Mouse (Mus musculus): Measurements from ENCODE around the gene Eif2b5.

Eif2b5 gene

DNA sequence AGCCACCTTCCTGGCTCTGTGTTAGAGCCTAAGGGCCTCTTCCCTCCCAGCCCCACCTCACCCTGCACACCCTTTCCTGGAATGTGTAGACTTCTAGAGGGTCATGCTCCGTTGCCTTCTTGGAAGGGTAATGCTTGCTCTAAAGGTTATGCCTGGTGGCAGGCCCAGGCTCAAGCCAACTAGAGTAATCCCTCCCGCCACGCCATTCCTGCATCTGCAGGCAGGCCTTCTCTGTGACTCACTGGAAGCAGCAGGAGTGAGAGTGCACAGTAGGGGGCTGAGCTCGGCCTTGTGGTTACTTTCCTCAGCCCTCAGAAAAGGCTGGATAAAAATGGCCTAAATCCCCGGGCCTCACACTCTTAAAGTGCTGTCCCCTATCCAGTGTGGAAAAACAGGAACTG is 38.5 kb downstream of the Eif2b5 start:
- DNase-seq (ENCODE audit: low spot score in 2 of 2), result no peak

DNA sequence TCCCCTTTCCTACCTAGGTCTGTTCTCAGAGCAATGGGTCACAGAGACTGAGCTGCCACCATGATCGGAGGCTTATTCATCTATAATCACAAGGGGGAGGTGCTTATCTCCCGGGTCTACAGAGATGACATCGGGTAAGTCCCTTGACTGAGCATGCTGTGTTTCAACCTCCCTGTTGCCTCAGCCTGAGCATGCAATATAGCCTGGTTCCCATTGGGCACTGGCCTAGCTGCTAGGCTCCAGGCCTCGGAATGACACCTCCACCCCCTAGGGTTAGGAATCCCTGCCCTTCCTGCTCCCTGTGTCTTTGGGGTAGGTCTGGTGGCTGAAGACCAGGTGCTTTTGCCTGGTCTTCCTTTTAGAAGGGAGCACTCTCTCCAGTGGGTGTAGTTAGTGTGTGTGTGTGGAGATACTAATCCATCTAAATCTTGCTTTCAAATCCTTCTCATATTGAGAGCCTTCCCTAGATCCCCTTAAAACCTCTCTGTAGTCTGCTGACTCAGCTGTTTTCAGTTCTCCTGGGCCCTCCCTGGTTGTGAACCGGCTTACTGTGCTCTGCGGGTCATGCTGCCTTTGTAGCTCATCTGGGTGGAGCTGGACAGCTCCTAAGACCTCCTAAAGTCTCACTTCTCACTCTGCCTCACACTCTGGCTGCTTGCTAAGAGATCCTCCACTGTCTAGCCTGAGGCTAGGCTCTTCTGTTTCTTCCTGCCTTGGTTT is 39.1 kb downstream of the Eif2b5 start:
- no peak for DNase-seq (ENCODE audit: low spot score in 2 of 2)

DNA sequence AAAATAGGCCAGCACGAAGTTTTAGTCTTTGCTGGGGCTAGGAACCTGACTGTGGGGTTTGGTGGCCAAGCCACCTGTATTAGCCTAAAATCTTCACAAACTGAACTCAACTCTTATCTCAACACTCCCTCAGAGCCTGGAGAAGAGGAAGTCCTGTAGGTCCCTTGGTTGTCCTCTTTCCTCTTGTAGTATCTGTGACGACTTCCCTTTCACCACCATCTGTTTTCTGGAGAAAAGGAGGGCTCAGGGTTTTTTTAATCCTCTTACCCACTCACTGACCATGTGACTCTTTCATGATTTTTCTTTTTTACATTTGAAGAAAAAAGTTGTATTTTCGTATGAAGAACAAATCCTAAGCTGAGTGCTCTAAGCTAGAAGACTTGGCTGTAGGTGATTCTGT is 41.0 kb downstream of the Eif2b5 start:
- DNase-seq (ENCODE audit: low spot score in 2 of 2), result no peak

DNA sequence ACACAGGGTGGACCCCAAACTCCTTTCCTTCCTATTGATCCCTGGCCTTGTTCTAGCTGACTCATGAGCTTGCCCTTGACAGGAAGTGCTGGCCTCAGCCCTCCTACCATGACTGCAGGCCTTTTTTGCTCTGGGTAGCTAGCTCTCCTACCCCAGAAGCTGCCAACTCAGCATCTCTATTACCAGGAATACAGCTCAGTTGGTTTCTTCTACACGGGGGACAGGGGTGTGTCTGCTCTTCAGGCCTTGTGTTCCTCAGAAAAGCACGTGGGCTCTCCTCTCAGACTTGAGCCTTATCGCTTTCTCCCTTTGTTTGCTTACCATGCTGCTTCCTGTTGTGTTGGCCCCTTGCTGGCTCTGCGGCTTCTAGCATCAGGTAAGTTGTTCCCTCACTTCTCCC is 41.8 kb downstream of the Eif2b5 start:
- DNase-seq (ENCODE audit: low spot score in 2 of 2), result no peak

DNA sequence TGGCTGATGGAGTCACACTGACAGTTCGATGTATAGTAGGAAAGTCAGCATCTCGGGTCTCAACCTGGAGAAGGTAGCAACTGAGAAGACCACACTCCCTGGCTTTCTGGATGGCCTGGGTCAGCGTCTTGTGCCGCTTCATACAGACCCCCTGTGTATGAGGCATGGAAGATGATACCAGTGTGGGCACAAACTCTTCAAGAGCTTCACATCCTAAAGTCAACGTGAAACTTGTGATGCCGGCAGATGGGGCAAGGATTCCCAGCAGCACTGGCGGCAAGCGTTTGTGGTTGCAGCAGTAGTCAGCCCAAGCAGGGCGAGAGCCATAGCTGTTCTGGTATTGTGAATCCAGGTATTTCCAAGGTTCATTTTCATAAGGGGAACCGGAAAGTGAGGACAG is 47.1 kb downstream of the Eif2b5 start:
- no peak for DNase-seq (ENCODE audit: low spot score in 2 of 2)

DNA sequence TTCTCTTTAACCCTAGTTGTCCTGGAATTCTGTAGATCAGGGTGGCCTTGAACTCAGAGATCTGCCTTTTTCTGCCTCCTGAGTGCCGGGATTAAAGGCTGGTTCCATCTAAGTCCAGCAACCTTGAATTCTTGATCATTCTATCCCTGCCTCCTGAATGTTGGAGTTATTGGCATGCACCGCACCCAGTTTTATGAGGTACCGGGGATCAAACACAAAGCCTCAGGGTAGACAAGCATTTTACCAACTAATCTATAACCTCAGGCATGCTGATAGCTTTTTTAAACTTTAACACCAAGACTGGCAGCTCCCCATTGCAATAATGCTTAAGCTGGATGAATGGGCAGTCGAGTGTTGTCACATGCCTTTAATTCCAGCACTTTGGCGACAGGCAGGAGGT is 48.8 kb downstream of the Eif2b5 start:
- no peak for DNase-seq (ENCODE audit: low spot score in 2 of 2)

DNA sequence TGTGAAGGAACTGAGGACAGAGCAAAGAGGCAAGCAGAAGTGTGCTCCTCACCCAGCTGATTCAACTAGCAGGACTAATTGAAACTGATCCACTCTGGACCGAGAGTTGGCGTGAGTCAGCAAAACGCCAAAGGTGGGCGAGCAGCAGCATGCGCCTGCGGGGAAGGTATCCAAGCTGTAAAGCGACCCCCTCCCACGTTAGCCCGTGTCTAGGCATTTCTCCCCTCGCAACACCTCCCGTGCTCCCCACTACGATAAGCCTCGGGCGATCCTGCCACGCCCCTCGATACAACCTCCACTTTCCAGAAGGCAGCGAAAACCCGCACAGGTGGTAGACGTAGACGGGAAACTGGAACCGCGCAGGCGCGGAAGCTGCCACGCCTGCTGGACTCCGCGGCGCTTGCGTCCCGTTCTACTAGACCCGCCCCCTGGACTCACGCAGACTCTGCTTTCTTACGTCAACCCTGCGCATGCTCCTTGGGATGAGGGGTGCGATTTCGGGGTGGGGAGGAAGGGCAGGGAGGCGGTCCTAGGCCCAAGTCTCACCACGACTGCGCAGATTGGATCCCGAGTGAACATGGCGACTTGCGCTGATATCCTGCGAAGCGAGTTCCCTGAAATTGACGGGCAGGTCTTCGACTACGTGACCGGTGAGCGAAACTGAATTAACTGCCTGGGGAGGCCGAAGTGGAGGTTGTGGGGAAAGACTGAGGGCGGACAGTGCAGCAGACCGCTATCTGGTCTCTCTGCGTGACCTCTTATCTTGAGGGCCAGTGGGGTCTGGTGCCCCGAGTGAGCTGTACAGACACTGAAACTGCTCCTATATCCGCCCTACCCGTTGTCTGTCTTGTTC is 49.7 kb downstream of the Eif2b5 start, which contains the start of gene Abcf3:
Abcf3 (plus strand) TSS at position 482 of the 853 bp plus-strand sequence.
- peak; percentile 98 to 99 for DNase-seq (ENCODE audit: low spot score in 2 of 2)

DNA sequence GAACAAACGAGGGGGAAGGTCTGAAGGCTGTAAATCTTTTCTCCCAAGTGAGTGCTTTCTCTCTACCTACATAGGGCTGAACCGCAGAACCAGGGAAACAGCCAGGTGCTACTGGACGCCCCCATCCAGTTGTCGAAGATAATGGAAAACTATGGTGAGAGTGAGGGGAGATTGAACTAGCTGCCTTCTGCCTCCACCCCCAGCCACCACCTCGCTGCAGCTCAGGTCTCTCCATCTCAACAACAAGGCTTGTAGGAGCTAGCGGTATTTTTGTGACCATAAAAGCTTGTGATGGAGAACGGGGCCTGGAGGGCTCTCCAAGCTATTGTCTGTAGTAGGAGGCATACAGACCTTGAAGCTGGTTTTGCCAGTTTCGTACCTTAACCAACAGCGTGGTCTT is 50.5 kb downstream of the Eif2b5 start:
- no peak for DNase-seq (ENCODE audit: low spot score in 2 of 2)

DNA sequence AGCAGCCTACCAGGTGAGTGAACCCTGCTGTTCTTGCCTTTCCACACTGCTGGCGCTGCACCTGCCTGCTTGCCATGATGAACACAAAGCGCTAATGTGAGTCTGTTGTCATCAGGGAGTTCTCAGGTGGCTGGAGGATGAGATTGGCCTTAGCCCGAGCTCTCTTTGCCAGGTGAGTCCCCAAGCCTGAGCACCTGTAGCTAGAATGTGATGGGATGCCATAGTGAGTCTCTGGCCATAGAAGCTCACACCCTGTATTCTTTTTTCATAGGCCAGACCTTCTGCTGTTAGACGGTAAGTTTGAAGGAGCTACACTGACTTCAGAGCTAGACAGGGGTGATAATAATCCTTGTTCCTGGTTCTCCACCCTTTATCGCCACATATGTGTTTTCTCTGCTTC is 53.1 kb downstream of the Eif2b5 start:
- no peak for DNase-seq (ENCODE audit: low spot score in 2 of 2)

DNA sequence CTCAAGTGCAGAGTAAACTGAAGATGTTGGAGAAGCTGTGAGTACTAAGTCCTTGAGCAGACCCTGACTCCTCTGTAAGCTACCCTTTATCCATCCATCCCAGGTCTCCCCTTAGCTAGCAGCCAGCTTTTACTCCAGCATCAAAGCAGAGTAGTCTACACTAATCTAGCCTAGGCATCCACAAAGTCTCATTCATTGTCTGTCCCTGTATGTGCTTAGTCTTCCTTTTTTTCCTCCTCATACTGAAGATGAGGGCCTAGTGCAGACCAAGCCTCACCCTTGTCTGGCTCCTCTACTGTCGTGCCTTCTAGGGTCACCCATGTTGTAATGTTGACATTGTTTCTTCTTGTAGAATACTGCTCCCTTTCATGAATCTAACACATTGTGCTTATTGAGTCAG is 54.0 kb downstream of the Eif2b5 start:
- no peak for DNase-seq (ENCODE audit: low spot score in 2 of 2)

DNA sequence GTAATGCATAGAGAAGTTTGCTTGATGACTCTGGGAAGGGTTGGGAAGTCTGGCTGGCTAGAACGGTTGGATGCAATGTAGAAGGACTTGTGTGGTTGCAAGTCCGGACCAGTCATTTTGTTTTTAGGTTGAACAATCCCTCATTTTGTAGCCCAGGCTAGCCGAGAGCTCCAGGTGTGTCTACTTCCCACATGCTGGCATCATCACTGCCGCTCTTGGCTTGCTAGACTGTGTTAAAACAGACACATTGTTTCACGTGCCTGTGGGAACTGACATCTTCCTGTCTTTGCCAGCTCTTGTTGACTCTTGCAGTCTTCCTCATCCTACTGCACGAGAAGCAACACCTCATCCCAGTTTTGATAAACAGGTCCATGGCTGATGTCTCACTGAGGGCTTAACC is 56.4 kb downstream of the Eif2b5 start:
- DNase-seq (ENCODE audit: low spot score in 2 of 2), result no peak

DNA sequence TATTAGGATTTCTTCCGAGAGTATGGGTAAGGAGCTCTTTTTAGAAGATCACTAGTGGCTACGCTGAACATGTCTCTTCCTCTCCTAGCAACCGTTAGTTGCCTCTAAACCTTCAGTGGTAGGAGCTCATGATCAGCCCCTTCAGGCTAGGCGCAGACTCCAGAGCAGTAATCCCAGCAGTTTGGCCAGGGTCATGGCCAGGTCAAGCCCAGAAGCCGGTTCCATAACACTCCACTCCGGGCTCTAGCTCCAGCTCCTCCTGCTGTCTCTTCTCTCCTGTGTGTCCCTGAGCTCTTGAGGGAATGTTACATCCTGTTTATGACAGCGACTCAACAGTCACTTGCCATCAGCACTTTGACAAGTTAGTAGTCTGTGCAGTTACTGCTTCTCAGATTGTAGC is 58.8 kb downstream of the Eif2b5 start:
- no peak for DNase-seq (ENCODE audit: low spot score in 2 of 2)

All from natural killer cell, adult 2 months (primary cell).